Mouse (Mus musculus): ENCODE measurements around the gene 1300017J02Rik. TPM values are rescaled to one million over a fixed set of nuclear protein-coding genes. Genes with fewer than 3 reads are reported as not detected.

The 1300017J02Rik gene
- polyA plus RNA-seq, 2 experiments = 42.2 to 43.4 TPM

DNA sequence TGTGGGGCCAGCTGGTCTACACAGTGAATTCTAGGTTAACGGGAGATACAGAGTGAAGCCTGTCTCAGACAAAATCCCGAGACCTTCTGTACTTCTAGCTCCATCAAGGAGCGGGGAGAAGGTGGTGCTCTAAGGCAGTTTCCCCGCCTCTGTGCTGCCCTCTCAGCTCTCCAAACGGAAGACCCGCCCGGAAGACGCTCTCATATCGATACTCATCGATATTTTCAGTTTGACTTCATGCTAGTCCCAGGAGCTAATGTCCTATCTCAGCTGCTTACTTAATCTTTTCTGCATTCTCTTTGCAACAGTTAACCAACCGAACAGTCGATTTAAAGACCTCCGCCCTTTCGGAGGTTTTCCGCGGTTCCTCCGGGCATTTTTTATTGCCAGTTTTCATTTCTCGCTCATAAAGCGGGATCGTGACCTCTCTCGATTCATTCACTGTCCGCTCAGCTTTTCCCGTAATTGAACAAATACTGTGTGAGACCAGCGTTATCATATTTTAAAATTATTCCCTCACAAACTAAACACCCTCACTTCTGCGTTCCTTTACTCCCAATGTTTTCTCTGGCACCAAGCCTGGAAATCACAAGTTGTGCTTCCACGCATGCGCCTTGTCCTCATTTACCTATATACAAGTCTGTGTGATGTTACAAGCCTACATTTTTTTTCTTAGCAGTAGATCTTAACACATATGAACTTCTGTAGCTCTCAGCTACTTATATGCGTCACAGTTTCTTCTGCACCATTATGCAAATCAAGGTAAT, 92.0 kb downstream of the 1300017J02Rik start:
- TF ChIP-seq EP300 (IDR thresholded peaks at IDR 0.05; ENCODE audit: low read depth) (no peak), CTCF (IDR thresholded peaks at IDR 0.05; ENCODE audit: low read depth) (no peak)
- H3K4me3 ChIP-seq (ENCODE audit: insufficient read depth in 1 of 2, low read depth in 2 of 2, low read length in 2 of 2) = no peak overlapping the region
- no peaks in the 10 kb centered on the region for H3K9me3 ChIP-seq (ENCODE audit: control insufficient read depth, low read length)
- no peaks in the 10 kb centered on the region for H3K27me3 ChIP-seq (ENCODE audit: control insufficient read depth, insufficient read depth, low read length)
- no peak overlapping the region for H3K4me2 ChIP-seq (ENCODE audit: low read depth)
- peaks cover 0 to 3% of the 10 kb centered on the region in 2 experiments; a peak in 2 of 4 replicates for H3K4me1 ChIP-seq (replicated peaks; ENCODE audit: control insufficient read depth in 2 of 2, insufficient read depth in 2 of 2, low read length in 1 of 2)
- DNase-seq (ENCODE audit: low read depth in 3 of 3, low spot score in 3 of 3) = no peak
- no peaks in the 10 kb centered on the region; the same call in 1 of the 2 replicates for H3K36me3 ChIP-seq (replicated peaks; ENCODE audit: control insufficient read depth, insufficient read depth, low read depth)
- 72% methylated on average over 28 of the region's 28 CpGs for WGBS (ENCODE audit: insufficient replicate concordance)
- no peak for ATAC-seq (ENCODE audit: insufficient read depth)
- no peak overlapping the region for H3K9ac ChIP-seq (replicated peaks)
- H3K27ac ChIP-seq = no peak overlapping the region

DNA sequence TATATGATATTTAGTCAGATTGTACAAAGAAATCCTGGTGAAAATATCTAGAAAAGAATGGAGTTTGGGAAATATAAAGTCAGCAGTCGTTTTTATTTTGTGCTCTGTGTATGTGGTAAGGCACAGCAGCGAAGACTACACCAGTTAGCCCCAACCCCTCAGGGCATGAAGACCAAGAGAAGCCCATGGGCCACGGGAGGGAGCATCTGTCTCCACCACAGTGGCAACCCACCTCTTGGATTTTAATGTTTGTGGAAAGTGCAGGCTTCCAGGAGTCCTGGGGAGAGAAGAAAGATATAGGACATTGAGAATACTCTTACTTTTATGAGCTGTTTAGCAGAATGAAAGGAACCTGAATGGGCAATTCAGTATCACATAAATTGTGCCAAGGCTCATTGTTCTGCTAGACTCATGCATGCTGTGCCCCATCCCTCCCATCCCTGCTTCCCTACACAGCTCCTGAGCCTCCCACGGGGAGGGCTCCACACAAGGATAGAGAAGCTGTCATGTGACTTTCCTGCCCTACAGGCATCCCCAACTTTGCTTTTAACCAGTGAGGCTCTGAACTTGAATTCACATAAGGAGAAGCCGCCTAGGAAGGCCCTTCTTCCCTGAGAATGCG, 96.0 kb downstream of the 1300017J02Rik start:
- H3K4me2 ChIP-seq (ENCODE audit: low read depth) = no peak overlapping the region
- H3K4me1 ChIP-seq (replicated peaks; ENCODE audit: control insufficient read depth in 2 of 2, insufficient read depth in 2 of 2, low read length in 1 of 2) = peaks cover 6 to 13% of the 10 kb centered on the region in 2 experiments; a peak in 3 of 4 replicates
- H3K36me3 ChIP-seq (replicated peaks; ENCODE audit: control insufficient read depth, insufficient read depth, low read depth) = no peaks in the 10 kb centered on the region
- no peaks in the 10 kb centered on the region for H3K9me3 ChIP-seq (ENCODE audit: control insufficient read depth, low read length)
- no peak overlapping the region for H3K9ac ChIP-seq (replicated peaks)
- no peak for ATAC-seq (ENCODE audit: insufficient read depth)
- no peak for DNase-seq (ENCODE audit: low read depth in 3 of 3, low spot score in 3 of 3)
- no peak overlapping the region for H3K4me3 ChIP-seq (ENCODE audit: insufficient read depth in 1 of 2, low read depth in 2 of 2, low read length in 2 of 2)
- 53% methylated on average over 6 of the region's 6 CpGs for WGBS (ENCODE audit: insufficient replicate concordance)
- H3K27me3 ChIP-seq (ENCODE audit: control insufficient read depth, insufficient read depth, low read length) = no peaks in the 10 kb centered on the region
- TF ChIP-seq EP300 (IDR thresholded peaks at IDR 0.05; ENCODE audit: low read depth) (no peak), CTCF (IDR thresholded peaks at IDR 0.05; ENCODE audit: low read depth) (no peak)
- H3K27ac ChIP-seq = no peak overlapping the region

GRCm38 (mm10) chr9:103207846-103208245, 97.0 kb downstream of the 1300017J02Rik start:
- WGBS (ENCODE audit: insufficient replicate concordance) = 9% methylated on average over 16 of the region's 16 CpGs

GRCm38 (mm10) chr9:103205786-103206185, 99.1 kb downstream of the 1300017J02Rik start:
- 60% methylated on average over 5 of the region's 5 CpGs for WGBS (ENCODE audit: insufficient replicate concordance)
- no peak for DNase-seq (ENCODE audit: low read depth in 3 of 3, low spot score in 3 of 3)
- Histone ChIP-seq H3K27ac (peak overlapping the region; percentile 2; the same call in 1 of the 2 replicates), H3K9me3 (ENCODE audit: control insufficient read depth, low read length) (no peaks in the 10 kb centered on the region), H3K9ac (replicated peaks) (no peak overlapping the region), H3K4me1 (replicated peaks; ENCODE audit: control insufficient read depth in 2 of 2, insufficient read depth in 2 of 2, low read length in 1 of 2) (peaks cover 6 to 13% of the 10 kb centered on the region in 2 experiments; a peak in 3 of 4 replicates), H3K27me3 (ENCODE audit: control insufficient read depth, insufficient read depth, low read length) (no peaks in the 10 kb centered on the region), H3K4me2 (ENCODE audit: low read depth) (no peak overlapping the region), H3K4me3 (ENCODE audit: insufficient read depth in 1 of 2, low read depth in 2 of 2, low read length in 2 of 2) (no peak overlapping the region), H3K36me3 (replicated peaks; ENCODE audit: control insufficient read depth, insufficient read depth, low read depth) (no peaks in the 10 kb centered on the region)
- ATAC-seq (ENCODE audit: insufficient read depth) = peak; percentile 10; the same call in 1 of the 2 replicates
- TF ChIP-seq EP300 (IDR thresholded peaks at IDR 0.05; ENCODE audit: low read depth) (no peak), CTCF (IDR thresholded peaks at IDR 0.05; ENCODE audit: low read depth) (no peak)

More at GRCm38 (mm10) chr9:103207846-103208245, 97.0 kb downstream of the 1300017J02Rik start:
- Histone ChIP-seq H3K27me3 (ENCODE audit: control insufficient read depth, insufficient read depth, low read length) (no peaks in the 10 kb centered on the region), H3K36me3 (replicated peaks; ENCODE audit: control insufficient read depth, insufficient read depth, low read depth) (no peaks in the 10 kb centered on the region), H3K4me1 (replicated peaks; ENCODE audit: control insufficient read depth in 2 of 2, insufficient read depth in 2 of 2, low read length in 1 of 2) (peaks cover 6 to 13% of the 10 kb centered on the region in 2 experiments; a peak in 3 of 4 replicates), H3K9ac (replicated peaks) (no peak overlapping the region), H3K27ac (no peak overlapping the region), H3K4me3 (ENCODE audit: insufficient read depth in 1 of 2, low read depth in 2 of 2, low read length in 2 of 2) (no peak overlapping the region), H3K9me3 (ENCODE audit: control insufficient read depth, low read length) (no peaks in the 10 kb centered on the region), H3K4me2 (ENCODE audit: low read depth) (peak overlapping the region; percentile 48)
- TF ChIP-seq EP300 (IDR thresholded peaks at IDR 0.05; ENCODE audit: low read depth) (no peak), CTCF (IDR thresholded peaks at IDR 0.05; ENCODE audit: low read depth) (peak; percentile 97)
- peak; percentile 64 to 74 (median 65) for DNase-seq (ENCODE audit: low read depth in 3 of 3, low spot score in 3 of 3)
- ATAC-seq (ENCODE audit: insufficient read depth) = peak; percentile 68
